Mouse (Mus musculus) liver, embryonic 14.5 days (tissue): ENCODE data around the gene Lin37.

ENCODE experiments used
- CTCF ChIP-seq: IDR thresholded peaks from 2 replicates; pipeline ENCODE4 v1.5.1; 2016; ENCODE audit warnings: antibody characterized with exemption, low read depth, control low read depth
- EP300 ChIP-seq: IDR thresholded peaks from 2 replicates; pipeline ENCODE4 v1.6.1; 2016; ENCODE audit warnings: antibody characterized with exemption, low read depth

DNA sequence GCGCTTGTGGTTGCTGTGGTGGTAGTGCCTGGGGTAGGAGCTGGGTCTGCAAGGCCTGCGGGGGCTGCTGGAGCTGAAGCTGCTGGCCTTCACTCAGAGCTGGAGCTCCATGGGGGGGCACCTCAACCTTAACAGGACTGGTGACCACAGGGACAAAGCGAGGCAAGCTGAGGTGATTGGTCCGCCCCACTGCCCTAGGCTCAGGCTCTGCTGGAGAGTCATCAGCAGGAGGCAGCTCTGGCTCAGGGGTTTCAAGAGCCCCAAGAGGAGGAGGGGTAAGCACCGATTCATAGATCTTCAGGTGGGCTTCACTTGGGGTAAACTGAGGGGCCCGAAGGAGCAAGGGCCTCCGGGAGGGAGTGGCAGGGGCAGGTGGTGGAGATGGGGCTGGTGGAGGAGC is 25.5 kb upstream of the Lin37 start:
- TF ChIP-seq CTCF = no peak
- no peak for TF ChIP-seq EP300
